ENCODE assay signal across 33 mouse cellular contexts in the genomic region with DNA sequence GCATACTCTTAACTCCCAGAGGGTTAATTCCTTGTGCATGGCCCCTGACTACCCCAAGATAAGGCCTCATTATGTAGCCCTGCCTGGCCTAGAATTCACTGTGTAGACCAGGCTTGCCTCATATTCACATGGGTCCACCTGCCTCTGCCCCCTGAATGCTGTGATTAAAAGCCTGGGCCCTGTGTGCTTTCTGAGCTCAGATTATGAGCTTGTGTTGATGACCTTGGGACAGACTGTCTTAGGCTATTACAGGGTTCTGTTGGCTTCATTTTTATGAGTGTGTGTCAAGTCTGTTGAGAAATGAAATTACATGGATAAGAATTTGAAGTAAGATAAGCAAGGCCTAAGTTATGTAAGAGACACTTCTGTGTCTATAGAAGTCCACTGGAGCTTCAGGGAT. TPM values are rescaled to one million over a fixed set of nuclear protein-coding genes. Genes with fewer than 3 reads are reported as not detected.
"Had no signal": no experiment of that assay in that cellular context is flagged by ENCODE, and none has a peak within 500 bp of the region (broad histone marks: within the 10 kb centered on the region; RNA-seq: fewer than 3 reads in every experiment).

No protein-coding gene starts in this region.

- DNase-seq: heart, adult 2 months; heart, postnatal 10 days; heart, postnatal 14 days; heart, postnatal 36 days; heart, postnatal 4 days; kidney, adult 11 months; kidney, adult 18-20 months; kidney, adult 2 months; kidney, adult 8-10 months; kidney, adult 9 months; kidney, postnatal 10 days; kidney, postnatal 14 days; kidney, postnatal 25 days; kidney, postnatal 36 days; kidney, postnatal 4 days; layer of hippocampus, adult 9-11 months; layer of hippocampus, postnatal 36 days had no signal

- H3K9ac ChIP-seq: heart, embryonic 12.5 days; heart, embryonic 13.5 days; heart, embryonic 15.5 days; hindbrain, embryonic 12.5 days; hindbrain, embryonic 13.5 days; hindbrain, embryonic 14.5 days; hindbrain, embryonic 15.5 days; kidney, embryonic 15.5 days had no signal

- H3K9me3 ChIP-seq: heart, embryonic 10.5 days; heart, embryonic 12.5 days; heart, embryonic 13.5 days; heart, embryonic 15.5 days; hindbrain, embryonic 10.5 days; hindbrain, embryonic 12.5 days; hindbrain, embryonic 13.5 days; hindbrain, embryonic 15.5 days; kidney, embryonic 15.5 days had no signal

- H3K4me2 ChIP-seq: heart, embryonic 11.5 days; heart, embryonic 12.5 days; heart, embryonic 13.5 days; heart, embryonic 15.5 days; hindbrain, embryonic 12.5 days; hindbrain, embryonic 13.5 days; hindbrain, embryonic 14.5 days; hindbrain, embryonic 15.5 days; kidney, embryonic 15.5 days had no signal

- ATAC-seq: hindbrain, embryonic 16.5 days; hindbrain, postnatal 0 days; inflammation-experienced regulatory T-cells, adult 6 months had no signal

- H3K27me3 ChIP-seq: heart, embryonic 12.5 days; heart, embryonic 13.5 days; heart, embryonic 15.5 days; hindbrain, embryonic 12.5 days; hindbrain, embryonic 13.5 days; hindbrain, embryonic 15.5 days; kidney, embryonic 15.5 days had no signal

- H3K36me3 ChIP-seq: heart, embryonic 12.5 days; heart, embryonic 13.5 days; heart, embryonic 15.5 days; hindbrain, embryonic 10.5 days; hindbrain, embryonic 12.5 days; hindbrain, embryonic 15.5 days; kidney, embryonic 15.5 days had no signal

- H3K4me1 ChIP-seq: hindbrain, embryonic 12.5 days; hindbrain, embryonic 13.5 days; hindbrain, embryonic 15.5 days had no signal

- H3K4me3 ChIP-seq: heart, adult 2 months; heart, embryonic 10.5 days; heart, embryonic 12.5 days; heart, embryonic 13.5 days; heart, embryonic 15.5 days; hindbrain, embryonic 10.5 days; hindbrain, embryonic 12.5 days; hindbrain, embryonic 13.5 days; hindbrain, embryonic 15.5 days; kidney, embryonic 15.5 days; layer of hippocampus, adult 2 months had no signal

- H3K27ac ChIP-seq: heart, adult 2 months; heart, embryonic 10.5 days; heart, embryonic 13.5 days; heart, embryonic 15.5 days; hindbrain, embryonic 10.5 days; hindbrain, embryonic 12.5 days; hindbrain, embryonic 13.5 days; hindbrain, embryonic 14.5 days; hindbrain, embryonic 15.5 days; hindbrain, postnatal 0 days; kidney, embryonic 15.5 days; kidney, postnatal 0 days; layer of hippocampus, adult 2 months had no signal

RNA-seq across cellular contexts. Expression of a gene that starts 49.5 kb away (rescaled TPM):
- polyA plus RNA-seq: inflammation-experienced regulatory T-cells, adult 6 months had no signal
